Mouse (Mus musculus) left cerebral cortex, postnatal 10 days (tissue): Measurements from ENCODE around the gene Tbc1d5. TPM values are rescaled to one million over a fixed set of nuclear protein-coding genes. Genes with fewer than 3 reads are reported as not detected.

ENCODE experiments used
- DNase-seq, 2 experiments: peaks; one replicate each; pipeline ENCODE4 v3.0.0; 2021 to 2022; ENCODE audit warnings: low spot score in 2 of 2, mixed read lengths in 1 of 2; ENCODE audit errors: extremely low spot score in 1 of 2
- intact Hi-C: fragments of 180-260 bp; cut with DNase I; formaldehyde crosslinking; loops from one replicate; pipeline ENCODE4 v1.15.1; 2025
- total RNA-seq, 2 experiments: library from RNA; stranded (reverse); gene quantifications; 2 replicates each; pipeline ENCODE4 v1.2.3; 2021

Gene Tbc1d5
- total RNA-seq, 2 experiments from 2014 or later, result 36.4 to 38.8 TPM

- DNase-seq, result no peak
- intact Hi-C loops, result no loop called here
Observed at GRCm38 (mm10) chr17:51144983-51145382, 34.2 kb downstream of the Tbc1d5 start.

GRCm38 (mm10) chr17:51142095-51142494 lies 37.1 kb downstream of the Tbc1d5 start:
- intact Hi-C loops, result no loop called here
- DNase-seq, result no peak

- intact Hi-C loops, result loop anchor here (5.0 kb wide), 1 partner anchor 66 kb away; the partner anchor contains the start of gene Tbc1d5
- DNase-seq, result peak in 1 of 2 experiments; percentile 45
Observed at GRCm38 (mm10) chr17:51111194-51111593, 68.0 kb downstream of the Tbc1d5 start.

GRCm38 (mm10) chr17:51104294-51104693 lies 74.9 kb downstream of the Tbc1d5 start:
- DNase-seq, result no peak
- intact Hi-C loops, result no loop called here

GRCm38 (mm10) chr17:51043869-51044268 lies 135.3 kb downstream of the Tbc1d5 start:
- no peak for DNase-seq
- intact Hi-C loops, result no loop called here

- DNase-seq, result no peak
- intact Hi-C loops, result no loop called here
Observed at GRCm38 (mm10) chr17:51040861-51041260, 138.3 kb downstream of the Tbc1d5 start.

- no peak for DNase-seq
- intact Hi-C loops, result no loop called here
Observed at GRCm38 (mm10) chr17:51023227-51023626, 155.9 kb downstream of the Tbc1d5 start.

- intact Hi-C loops, result no loop called here
- DNase-seq, result no peak
Observed at GRCm38 (mm10) chr17:51016384-51016783, 162.8 kb downstream of the Tbc1d5 start.

- intact Hi-C loops, result no loop called here
- no peak for DNase-seq
Observed at GRCm38 (mm10) chr17:51013908-51014307, 165.2 kb downstream of the Tbc1d5 start.

- intact Hi-C loops, result no loop called here
- no peak for DNase-seq
Observed at GRCm38 (mm10) chr17:51003179-51003578, 176.0 kb downstream of the Tbc1d5 start.

GRCm38 (mm10) chr17:50998216-50998615 lies 180.9 kb downstream of the Tbc1d5 start:
- DNase-seq, result no peak
- intact Hi-C loops, result no loop called here

GRCm38 (mm10) chr17:50993294-50993993 lies 185.7 kb downstream of the Tbc1d5 start:
- DNase-seq, result peak in 1 of 2 experiments; percentile 19
- intact Hi-C loops, result no loop called here

GRCm38 (mm10) chr17:50990770-50991405 lies 188.3 kb downstream of the Tbc1d5 start:
- intact Hi-C loops, result no loop called here
- no peak for DNase-seq

- intact Hi-C loops, result no loop called here
- no peak for DNase-seq
Observed at GRCm38 (mm10) chr17:50987935-50988334, 191.2 kb downstream of the Tbc1d5 start.

GRCm38 (mm10) chr17:50981933-50982332 lies 197.2 kb downstream of the Tbc1d5 start:
- intact Hi-C loops, result no loop called here
- no peak for DNase-seq

- DNase-seq, result no peak
- intact Hi-C loops, result loop anchor here (10.0 kb wide), 1 partner anchor 677 kb away; the partner anchor contains the start of gene Dazl
Observed at GRCm38 (mm10) chr17:50972142-50972541, 207.0 kb downstream of the Tbc1d5 start.

GRCm38 (mm10) chr17:50966147-50966546 lies 213.0 kb downstream of the Tbc1d5 start:
- DNase-seq, result no peak
- intact Hi-C loops, result loop anchor here (5.0 kb wide), 1 partner anchor 154 kb away; no protein-coding TSS in a partner anchor

- intact Hi-C loops, result no loop called here
- DNase-seq, result no peak
Observed at GRCm38 (mm10) chr17:50954313-50954712, 224.8 kb downstream of the Tbc1d5 start.

- intact Hi-C loops, result no loop called here
- DNase-seq, result no peak
Observed at GRCm38 (mm10) chr17:50922308-50922707, 256.8 kb downstream of the Tbc1d5 start.

- no peak for DNase-seq
- intact Hi-C loops, result no loop called here
Observed at GRCm38 (mm10) chr17:50915216-50915615, 263.9 kb downstream of the Tbc1d5 start.
